Mouse (Mus musculus): ENCODE measurements around the gene Olfr813.
"Not testable (repeated sequence)": the region's sequence is repeated elsewhere in the genome, so short reads cannot be mapped to it uniquely, and the experiment has no call there.

Olfr813 gene

GRCm38 (mm10) chr10:129855067-129855466 lies at the start of gene Olfr813:
TSS of gene Olfr813 (plus strand) at chr10:129855367.
- DNase-seq (ENCODE audit: low read depth, low spot score) = no peak

- no peak for DNase-seq (ENCODE audit: low read depth, low spot score)
These were observed 9.2 kb upstream of the Olfr813 start, which contains the start of gene Olfr812 for GRCm38 (mm10) chr10:129845994-129846393. TSS of gene Olfr812 (minus strand) at chr10:129846094.

GRCm38 (mm10) chr10:129847343-129847742 lies 7.8 kb upstream of the Olfr813 start:
- DNase-seq (ENCODE audit: low read depth, low spot score) = no peak

DNA sequence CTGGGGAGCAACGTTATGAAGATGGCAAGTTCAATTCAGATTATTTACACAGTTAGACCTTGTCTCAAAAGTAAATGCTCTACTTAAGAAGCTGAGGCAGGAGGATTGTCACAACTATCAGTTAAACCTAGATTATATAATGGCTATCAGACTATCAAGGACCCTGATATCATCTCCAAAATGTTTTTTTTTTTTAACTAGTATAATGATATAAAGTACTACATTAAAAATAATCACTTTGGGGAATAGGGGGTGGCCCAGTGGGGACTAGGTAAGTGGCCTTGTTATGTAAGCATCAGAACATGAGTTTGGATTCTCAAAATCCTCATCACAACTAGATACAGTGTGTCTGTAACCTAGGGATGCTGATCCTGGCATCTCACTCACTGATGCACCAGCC lies 24.6 kb downstream of the Olfr813 start, which contains the start of gene Olfr814:
Gene Olfr814 (minus strand): TSS at position 101 of the 400 bp plus-strand sequence.
- not testable (repeated sequence) for DNase-seq (ENCODE audit: low read depth, low spot score)

DNA sequence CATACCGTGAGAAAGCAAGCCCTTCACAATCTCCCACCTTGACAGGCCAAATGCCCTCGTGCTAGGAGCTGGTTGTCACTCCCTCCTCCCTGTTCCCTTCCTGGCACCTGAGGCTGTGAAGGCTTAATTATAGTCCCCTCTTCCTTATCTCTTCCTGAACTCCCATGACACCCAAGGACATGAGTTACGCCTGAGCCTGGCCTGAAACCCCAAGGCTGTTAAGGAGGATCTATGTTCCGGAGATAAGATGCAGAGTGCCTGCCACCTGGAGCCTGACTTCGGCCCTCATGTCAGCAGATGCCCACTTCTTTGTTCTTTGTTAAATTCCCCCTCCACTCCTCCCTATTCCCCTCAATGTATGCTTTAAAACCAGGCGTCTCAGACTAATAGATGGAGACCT lies 30.3 kb downstream of the Olfr813 start:
- DNase-seq (ENCODE audit: low read depth, low spot score) = not testable (repeated sequence)

GRCm38 (mm10) chr10:129885934-129886333 lies 30.8 kb downstream of the Olfr813 start:
- DNase-seq (ENCODE audit: low read depth, low spot score) = no peak

DNA sequence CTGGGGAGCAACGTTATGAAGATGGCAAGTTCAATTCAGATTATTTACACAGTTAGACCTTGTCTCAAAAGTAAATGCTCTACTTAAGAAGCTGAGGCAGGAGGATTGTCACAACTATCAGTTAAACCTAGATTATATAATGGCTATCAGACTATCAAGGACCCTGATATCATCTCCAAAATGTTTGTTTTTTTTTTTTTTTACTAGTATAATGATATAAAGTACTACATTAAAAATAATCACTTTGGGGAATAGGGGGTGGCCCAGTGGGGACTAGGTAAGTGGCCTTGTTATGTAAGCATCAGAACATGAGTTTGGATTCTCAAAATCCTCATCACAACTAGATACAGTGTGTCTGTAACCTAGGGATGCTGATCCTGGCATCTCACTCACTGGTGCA lies 50.6 kb downstream of the Olfr813 start, which contains the start of gene Olfr815:
Gene Olfr815 (minus strand): TSS at position 101 of the 400 bp plus-strand sequence.
- DNase-seq (ENCODE audit: low read depth, low spot score) = not testable (repeated sequence)

Data from A20 (cell line).